Mouse (Mus musculus): ENCODE results near the gene Rbp4. TPM values are rescaled to one million over a fixed set of nuclear protein-coding genes. Genes with fewer than 3 reads are reported as not detected.

Gene Rbp4
- 1 to 10 TPM; 1.1 to 8.8 TPM for total RNA-seq (2021)
- long read RNA-seq, experiment 1, partial matches to known transcripts: 0 of 31 reads
- long read RNA-seq, experiment 1, other reads (novel, unspliced or antisense): 31 of 31 reads
- long read RNA-seq, experiment 2, transcript Rbp4-202 (6 exons, 937 nt): major isoform, 7 of 41 reads
- long read RNA-seq, experiment 2, partial matches to known transcripts: 1 of 41 reads
- long read RNA-seq, experiment 2, other reads (novel, unspliced or antisense): 33 of 41 reads

DNA sequence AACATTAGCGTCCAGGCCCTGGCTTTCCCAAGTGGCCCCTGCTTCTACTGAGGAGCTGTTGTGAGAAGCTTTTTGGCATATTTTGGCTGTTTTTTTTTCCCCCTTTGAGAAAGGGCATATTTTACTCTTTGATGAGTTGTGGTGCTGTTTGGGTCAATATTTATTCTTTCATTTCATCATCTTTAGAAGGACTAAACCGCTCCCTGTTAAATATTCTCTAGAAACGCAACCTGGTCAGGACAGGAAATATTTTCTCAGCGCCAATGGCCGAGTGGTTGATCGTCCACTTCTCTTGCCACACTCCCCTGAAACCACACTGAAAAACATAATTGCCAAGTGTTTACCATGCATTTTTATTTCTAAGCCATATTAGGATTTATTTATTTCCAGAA, at the start of gene Rbp4:
Gene Rbp4 (minus strand): TSS at position 63 of the 392 bp plus-strand sequence.
- no peak for DNase-seq

DNA sequence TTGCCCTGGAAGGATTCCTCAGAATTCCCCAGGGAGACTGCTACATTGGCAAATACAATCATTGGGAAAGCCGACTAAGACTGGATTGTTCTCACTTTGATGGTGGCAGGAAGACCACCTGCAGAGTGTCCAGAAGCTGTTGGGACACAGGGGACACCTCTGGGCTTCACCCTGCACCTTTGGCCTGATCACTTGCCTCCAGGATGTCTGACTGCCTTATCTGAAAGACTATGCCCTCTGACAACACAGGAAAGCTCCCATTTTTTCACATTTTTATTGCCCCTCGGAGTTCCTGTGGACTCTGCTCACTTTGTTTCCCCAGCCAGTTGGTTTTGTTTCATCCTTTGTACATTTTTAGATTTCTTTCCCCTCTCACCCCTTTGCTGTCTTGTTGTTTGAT, 39.6 kb upstream of the Rbp4 start:
- no peak for DNase-seq

- no peak for DNase-seq
These were observed 36.7 kb upstream of the Rbp4 start for GRCm38 (mm10) chr19:38161648-38162354.

DNA sequence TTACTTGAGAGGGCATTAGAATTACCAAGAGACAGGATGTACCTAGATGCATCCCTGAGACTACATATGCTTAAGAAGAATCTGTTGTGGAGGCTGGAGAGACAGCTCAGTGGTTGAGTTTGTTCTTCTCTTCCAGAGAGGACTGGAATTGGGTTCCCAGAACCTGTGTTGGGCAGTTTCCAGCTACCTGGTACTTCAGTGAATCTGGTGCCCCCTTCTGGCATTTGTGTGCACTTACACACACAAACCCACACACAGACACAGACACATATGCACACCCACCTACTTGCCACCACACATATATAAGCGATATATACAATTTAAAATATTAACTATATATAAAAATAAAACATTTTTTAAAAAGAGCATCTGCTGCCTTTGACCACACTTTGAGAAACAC, 31.2 kb upstream of the Rbp4 start:
- no peak for DNase-seq

DNA sequence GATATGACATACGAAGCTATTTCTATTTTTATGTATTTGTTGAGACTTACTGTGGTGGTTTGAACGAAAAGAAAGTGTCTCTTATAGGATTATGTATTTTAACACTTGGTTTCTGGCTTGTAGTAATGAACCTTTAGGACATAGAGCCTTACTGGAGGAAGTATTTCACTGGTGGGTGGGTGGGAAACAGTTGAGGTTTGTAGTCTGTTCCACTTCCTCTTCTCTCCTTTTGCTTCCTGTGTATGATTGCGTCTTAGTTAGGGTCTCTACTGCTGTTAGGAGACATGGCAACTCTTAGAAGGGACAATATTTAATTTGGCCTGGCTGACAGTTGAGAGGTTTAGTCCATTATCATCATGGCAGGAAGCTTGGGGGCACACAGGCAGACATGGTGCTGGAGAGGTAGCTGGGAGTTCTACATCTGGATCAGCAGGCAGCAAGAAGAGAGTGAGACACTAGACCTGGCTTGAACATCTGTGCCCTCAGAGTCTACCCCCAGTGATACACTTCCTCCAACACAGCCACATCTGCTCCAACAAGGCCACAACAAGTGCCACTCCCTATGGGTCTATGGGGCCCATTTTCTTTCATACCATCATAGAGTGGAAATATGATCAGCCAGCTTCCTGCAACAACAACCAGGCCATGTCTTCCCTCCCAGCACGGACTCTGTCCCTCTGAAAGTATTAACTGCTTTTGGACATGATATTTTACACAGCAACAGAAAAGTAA, 18.6 kb upstream of the Rbp4 start:
- no peak for DNase-seq

GRCm38 (mm10) chr19:38134806-38135205, 9.7 kb upstream of the Rbp4 start:
- no peak for DNase-seq

- DNase-seq: no peak
These were observed 8.9 kb upstream of the Rbp4 start for GRCm38 (mm10) chr19:38133986-38134385.

DNA sequence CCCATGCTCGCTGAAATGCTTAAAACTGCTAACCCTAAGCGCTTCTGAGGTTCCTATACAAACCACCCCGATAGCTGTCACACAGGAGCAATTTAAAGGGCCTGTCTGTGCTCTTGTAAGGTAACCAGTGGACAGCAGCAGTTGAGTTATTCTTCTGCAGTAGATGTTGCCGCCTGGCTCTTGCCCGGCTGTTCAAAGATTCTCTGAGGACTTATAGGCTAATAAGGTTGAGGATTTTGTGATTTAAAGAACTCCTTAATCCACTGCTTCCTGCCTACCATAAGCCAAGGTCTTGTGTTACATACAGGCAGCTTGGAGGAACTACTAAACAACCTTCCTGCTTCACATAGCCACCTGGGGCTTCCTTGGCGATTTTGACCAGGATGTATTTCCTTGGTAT, 7.4 kb upstream of the Rbp4 start, which contains the start of gene Pde6c:
Gene Pde6c (plus strand): TSS at position 301 of the 400 bp plus-strand sequence.
- no peak for DNase-seq

DNA sequence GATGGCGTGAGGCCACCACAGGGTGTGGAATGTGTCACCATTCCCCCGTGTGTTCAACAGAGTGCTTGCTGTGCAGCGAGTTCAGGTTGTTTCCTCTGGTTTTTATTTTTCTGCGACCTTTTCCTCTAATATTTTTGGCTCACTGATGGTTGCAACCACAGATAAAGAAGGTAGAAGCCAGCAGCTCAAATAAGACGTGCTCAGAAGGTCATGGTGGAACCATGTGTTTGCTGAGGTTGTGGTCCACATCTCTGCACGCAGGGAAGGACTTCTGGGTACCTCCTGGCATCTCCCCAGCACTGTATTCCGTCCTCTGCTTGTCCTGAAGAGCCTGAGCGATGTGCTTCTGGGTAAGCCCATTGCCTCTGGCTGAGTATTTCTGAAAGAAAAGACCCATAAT, 1.6 kb upstream of the Rbp4 start:
- no peak for DNase-seq

DNA sequence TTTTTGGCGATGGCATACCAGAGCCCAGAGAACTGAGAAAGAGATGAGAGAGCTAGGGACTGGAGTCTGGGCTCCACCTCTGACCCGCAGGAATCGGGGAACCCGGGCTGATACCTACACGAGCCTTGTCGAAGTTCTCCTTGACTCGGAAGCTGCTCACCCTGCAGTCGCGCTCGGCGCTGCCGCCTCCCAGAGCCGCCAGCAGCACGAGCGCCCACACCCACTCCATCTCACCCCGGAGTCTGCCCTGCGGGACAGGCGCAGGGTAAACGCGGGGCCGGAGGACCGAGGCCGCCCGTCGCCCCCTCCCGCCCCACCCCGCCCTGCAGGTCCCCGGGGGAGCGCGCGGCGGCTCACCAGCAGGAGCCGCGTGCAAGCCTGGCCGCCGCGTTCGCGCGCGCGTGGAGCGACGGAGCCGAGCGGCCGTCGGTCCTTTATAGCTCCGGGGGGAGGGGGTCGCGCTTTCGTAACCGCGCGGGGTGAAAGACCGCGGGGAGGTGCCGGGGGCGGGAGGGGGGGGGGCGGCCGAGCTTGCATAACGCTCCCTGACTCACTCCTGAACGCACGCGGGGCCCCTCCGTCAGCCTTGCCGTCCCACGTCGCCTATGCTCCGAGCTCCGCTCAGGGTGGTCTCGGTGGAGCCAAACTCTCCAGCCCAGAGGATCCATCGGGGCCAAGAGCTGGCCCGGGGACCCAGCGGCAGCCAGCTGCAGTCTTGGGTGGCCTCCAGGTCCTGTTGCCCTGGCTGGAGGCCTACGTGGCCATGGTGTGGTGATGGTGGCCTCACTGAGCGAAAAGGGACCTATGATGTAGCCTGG, 471 bp downstream of the Rbp4 start:
- peak; percentile 47 for DNase-seq

DNA sequence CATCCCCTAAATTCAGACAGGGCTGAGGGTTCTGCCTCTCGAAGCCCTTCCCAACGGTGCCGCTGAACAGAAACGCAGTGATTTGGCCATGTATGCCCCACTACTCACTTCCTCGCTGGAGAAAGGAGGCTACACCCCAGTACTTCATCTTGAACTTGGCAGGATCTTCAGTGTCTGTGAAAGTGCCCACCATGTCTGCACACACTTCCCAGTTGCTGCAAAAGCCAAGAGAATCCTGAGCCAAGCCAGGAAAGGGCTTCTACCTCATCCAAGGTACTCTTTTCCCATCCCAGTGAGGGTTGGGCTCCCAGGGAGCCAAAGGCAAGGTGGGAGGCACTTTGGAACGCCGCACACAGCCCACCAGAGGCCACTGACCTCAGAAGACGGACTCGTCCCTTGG, 1.2 kb downstream of the Rbp4 start:
- no peak for DNase-seq

DNA sequence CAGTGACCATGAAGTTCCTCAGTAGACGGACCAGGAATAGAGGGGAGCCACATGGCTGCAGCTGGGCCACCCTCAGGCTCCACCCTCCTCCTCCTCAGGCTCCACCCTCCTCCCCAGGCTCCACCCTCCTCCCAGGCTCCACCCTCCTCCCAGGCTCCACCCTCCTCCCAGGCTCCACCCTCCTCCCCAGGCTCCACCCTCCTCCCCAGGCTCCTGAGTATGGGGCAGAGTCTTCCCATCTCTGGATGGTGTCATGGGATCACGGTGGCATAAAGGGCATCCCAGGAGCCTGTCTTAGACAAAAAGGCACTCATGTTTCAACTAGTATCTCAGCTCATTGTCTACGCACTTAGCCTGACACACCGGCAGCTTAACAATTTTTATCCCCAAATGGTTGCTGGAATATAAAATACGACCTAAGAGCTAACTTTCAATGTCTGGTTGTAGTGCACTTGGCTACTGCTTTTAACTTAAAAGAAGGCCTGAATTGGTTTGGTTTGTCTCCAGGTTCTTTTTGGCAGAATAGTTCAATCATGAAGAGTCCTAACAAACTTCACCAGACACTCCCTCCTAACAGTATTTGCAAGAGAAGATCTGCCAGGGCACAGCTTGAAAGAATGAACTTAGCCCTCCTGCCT, 4.8 kb downstream of the Rbp4 start:
- DNase-seq: no peak

DNA sequence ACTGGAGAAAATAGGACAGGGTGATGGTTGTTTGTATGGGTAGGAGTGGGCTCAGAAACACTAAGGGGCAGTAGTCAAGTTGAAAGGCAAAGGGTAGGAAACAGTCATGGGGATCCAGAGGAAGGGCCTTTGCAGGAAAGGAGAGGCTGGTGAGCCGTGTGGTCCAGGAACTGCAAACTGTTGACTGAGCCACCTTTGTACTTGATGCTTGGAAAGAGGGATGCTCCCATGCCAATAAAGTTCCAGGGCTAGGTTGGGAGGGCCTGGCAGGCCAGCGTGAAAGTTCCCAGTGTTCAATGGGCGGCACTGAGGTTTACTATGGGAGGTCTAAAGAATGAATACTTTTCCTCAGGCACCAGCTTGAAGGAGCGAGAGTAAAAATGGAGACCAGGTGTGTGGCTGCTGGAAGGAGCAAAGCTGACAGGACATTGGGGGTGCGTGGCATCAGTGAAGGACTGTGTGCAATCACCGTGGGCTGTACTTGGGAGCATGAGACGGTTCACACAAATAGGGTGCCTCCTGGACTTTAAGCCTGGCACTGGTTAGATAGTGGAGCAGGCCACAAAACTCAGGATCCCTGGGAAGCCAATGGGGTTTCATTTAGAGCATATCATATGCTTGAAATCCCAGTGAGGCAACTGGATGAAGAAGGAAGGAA, 10.1 kb downstream of the Rbp4 start:
- DNase-seq: no peak

GRCm38 (mm10) chr19:38112575-38112974, 12.5 kb downstream of the Rbp4 start:
- no peak for DNase-seq

DNA sequence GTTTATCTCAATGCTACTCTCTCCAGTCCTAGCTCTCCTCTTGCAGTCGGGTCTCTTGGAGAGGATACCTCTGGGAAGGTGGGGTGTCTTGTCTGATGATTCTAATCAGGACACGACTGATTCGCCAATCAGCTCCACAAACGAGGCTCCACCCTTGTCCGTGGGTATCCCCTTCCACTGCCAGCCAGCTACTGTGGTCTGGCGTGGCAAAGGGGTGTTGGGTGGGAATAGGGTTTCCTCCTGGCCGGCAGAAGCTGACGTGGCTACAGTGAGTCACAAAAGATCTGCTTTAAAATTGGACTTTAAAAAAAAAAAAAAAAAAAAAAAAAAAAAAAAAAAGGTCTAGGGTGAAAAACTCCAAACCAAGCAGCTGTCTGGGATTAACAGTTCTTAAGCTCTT, 14.0 kb downstream of the Rbp4 start:
- no peak for DNase-seq

DNA sequence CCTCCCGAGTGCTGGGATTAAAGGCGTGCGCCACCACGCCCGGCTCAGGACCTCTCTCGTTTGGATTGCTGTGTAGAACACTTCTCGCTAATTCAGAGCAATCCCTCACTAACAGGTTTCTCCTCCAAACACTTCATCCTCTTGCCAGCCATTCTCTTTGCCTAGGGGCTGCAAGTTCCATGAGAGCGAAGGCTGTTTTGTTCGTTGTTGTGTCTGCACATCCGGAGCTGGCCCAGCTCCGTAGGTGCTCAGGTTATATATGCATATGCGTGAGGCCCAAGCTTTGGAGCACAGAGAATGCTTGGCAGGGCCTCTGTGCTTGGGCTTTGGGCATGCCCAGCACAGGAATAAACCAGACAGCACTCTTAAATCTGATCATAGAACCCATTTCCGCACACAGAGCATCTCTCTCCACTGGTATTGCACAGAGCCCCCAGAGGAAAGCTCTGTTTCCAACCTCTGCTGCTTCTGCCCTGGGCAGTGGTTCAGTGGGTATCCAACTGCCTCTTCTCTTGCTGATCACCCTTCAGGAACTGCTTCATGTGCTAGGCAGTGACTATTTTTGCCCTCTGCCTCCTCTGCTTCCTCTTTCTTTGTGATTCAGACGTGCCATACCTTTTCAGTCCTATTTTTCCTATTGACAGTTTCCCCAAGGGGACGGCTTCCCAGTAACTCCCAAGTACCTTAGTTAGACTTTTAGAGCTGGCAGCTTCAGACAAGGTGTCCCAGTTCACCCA, 15.4 kb downstream of the Rbp4 start:
- DNase-seq: no peak

- no peak for DNase-seq
These were observed 17.2 kb downstream of the Rbp4 start for GRCm38 (mm10) chr19:38107871-38108270.

- no peak for DNase-seq
These were observed 28.0 kb downstream of the Rbp4 start, which contains the start of gene Ffar4 for GRCm38 (mm10) chr19:38096858-38097758. Gene Ffar4, plus strand, starts transcription at chr19:38097071.

DNA sequence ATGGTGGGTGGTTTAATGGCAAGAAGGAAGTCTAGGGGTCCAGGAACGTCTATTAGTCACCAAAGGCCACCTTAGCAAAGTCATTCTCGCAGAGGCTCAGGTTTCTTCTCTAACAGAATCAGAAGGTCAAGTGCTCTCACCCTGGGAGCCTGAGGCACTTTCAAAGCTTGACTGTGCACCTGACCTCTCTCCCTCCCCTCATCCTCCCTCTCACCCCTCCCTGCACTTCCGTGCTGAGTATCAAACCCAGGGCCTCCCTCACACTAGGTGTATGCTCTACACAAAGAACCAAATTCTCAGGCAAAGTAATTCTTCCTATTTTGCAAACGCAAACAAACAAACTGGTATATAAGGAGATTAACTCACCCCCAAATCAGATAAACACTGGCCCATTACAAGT, 28.9 kb downstream of the Rbp4 start:
- no peak for DNase-seq
